Mouse (Mus musculus): ENCODE data around the gene Six1. TPM values are rescaled to one million over a fixed set of nuclear protein-coding genes. Genes with fewer than 3 reads are reported as not detected.

The Six1 gene
- polyA plus RNA-seq, 1 experiment from 2014 or later: not detected

- WGBS: 2% methylated on average over 19 of the region's 19 CpGs
- no peak overlapping the region for H3K27ac ChIP-seq (ENCODE audit: low read length)
- no peak overlapping the region for H3K4me3 ChIP-seq (ENCODE audit: low read depth, low read length)
- H3K9ac ChIP-seq (replicated peaks; ENCODE audit: low read depth, low read length): no peak overlapping the region
- no peaks in the 10 kb centered on the region for H3K9me3 ChIP-seq (ENCODE audit: control insufficient read depth, low read depth, low read length)
- H3K4me1 ChIP-seq (ENCODE audit: control insufficient read depth, insufficient read depth, low read length): no peaks in the 10 kb centered on the region
- H3K4me2 ChIP-seq (replicated peaks; ENCODE audit: low read depth, low read length): no peak overlapping the region
- no peaks in the 10 kb centered on the region for H3K36me3 ChIP-seq (ENCODE audit: control insufficient read depth, insufficient read depth, low read length)
- peaks cover 75% of the 10 kb centered on the region for H3K27me3 ChIP-seq (ENCODE audit: control insufficient read depth, insufficient read depth, low read length)
- ATAC-seq (ENCODE audit: insufficient number of reproducible peaks, insufficient read depth, low FRiP score, low read depth): no peak
Observed at GRCm38 (mm10) chr12:73052036-73052650, 1.5 kb downstream of the Six1 start.

- Histone ChIP-seq H3K9me3 (ENCODE audit: control insufficient read depth, low read depth, low read length) (no peaks in the 10 kb centered on the region), H3K4me3 (ENCODE audit: low read depth, low read length) (no peak overlapping the region), H3K27me3 (ENCODE audit: control insufficient read depth, insufficient read depth, low read length) (peaks cover 76% of the 10 kb centered on the region), H3K36me3 (ENCODE audit: control insufficient read depth, insufficient read depth, low read length) (no peaks in the 10 kb centered on the region), H3K9ac (replicated peaks; ENCODE audit: low read depth, low read length) (no peak overlapping the region), H3K4me2 (replicated peaks; ENCODE audit: low read depth, low read length) (no peak overlapping the region), H3K27ac (ENCODE audit: low read length) (no peak overlapping the region), H3K4me1 (ENCODE audit: control insufficient read depth, insufficient read depth, low read length) (no peaks in the 10 kb centered on the region)
- no peak for ATAC-seq (ENCODE audit: insufficient number of reproducible peaks, insufficient read depth, low FRiP score, low read depth)
- WGBS: 2% methylated on average over 15 of the region's 15 CpGs
Observed at GRCm38 (mm10) chr12:73050811-73051580, 2.7 kb downstream of the Six1 start.

DNA sequence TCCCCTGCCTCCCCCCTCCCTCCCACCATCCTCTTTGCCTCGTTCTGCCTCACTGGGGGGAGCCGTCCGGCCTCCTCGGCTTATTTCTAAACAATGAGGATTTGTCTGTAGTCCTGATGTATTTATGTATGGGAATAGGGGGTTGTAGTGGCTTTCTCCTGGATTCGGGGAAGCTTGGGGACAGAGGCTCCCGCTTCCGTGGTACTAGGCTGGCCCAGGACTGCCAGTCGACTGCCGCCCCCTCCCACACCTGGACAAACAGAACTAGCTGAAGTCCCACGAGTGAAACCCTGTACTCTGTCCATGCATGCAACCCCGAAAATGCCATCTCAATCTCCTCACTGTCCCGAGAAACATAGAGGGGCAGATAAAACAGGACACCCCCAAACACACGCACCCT is 3.4 kb downstream of the Six1 start:
- no peak overlapping the region for H3K27ac ChIP-seq (ENCODE audit: low read length)
- no peak overlapping the region for H3K9ac ChIP-seq (replicated peaks; ENCODE audit: low read depth, low read length)
- no peak overlapping the region for H3K4me2 ChIP-seq (replicated peaks; ENCODE audit: low read depth, low read length)
- under 1% methylated on average over 13 of the region's 13 CpGs for WGBS
- no peak overlapping the region for H3K4me3 ChIP-seq (ENCODE audit: low read depth, low read length)
- H3K36me3 ChIP-seq (ENCODE audit: control insufficient read depth, insufficient read depth, low read length): no peaks in the 10 kb centered on the region
- H3K9me3 ChIP-seq (ENCODE audit: control insufficient read depth, low read depth, low read length): no peaks in the 10 kb centered on the region
- H3K27me3 ChIP-seq (ENCODE audit: control insufficient read depth, insufficient read depth, low read length): peaks cover 76% of the 10 kb centered on the region
- ATAC-seq (ENCODE audit: insufficient number of reproducible peaks, insufficient read depth, low FRiP score, low read depth): no peak
- H3K4me1 ChIP-seq (ENCODE audit: control insufficient read depth, insufficient read depth, low read length): 0 out of 2 replicates have a peak, but pooled peaks cover 3% of the 10 kb centered on the region

DNA sequence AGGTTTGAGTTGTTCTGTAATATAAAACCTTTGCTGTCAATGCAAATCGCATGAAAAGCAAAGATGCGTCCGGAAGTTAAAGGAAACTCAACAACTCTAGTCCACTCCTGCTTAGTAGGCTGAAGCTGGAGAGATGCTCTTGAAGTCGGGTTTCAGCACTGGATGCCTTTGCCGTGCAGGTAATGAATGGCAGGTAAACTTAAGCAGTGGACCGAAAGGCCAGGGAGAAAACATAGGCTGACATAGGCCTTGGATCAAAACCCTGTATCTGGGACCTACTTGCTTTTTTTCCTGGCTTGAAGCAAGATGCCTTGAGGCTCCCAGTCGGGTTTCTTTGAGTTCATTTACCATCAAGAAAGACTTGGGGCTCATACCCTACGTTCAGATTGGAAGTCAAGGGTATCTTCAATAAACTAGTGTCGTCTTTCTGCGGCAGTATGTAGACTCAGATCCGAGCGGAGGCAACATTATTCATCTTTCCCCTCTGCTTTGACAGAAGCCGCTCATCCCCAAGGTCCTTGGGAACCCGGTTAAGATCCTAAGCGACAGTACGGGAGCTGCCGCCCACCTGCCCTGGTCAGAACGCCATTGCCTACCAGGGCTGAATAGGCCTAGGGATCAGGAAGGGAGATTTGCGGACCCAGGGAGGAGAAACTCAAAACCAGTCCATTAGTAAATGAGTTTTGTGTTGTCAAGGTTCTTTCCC is 4.0 kb downstream of the Six1 start:
- peaks cover 70% of the 10 kb centered on the region for H3K27me3 ChIP-seq (ENCODE audit: control insufficient read depth, insufficient read depth, low read length)
- no peak for ATAC-seq (ENCODE audit: insufficient number of reproducible peaks, insufficient read depth, low FRiP score, low read depth)
- no peak overlapping the region for H3K9ac ChIP-seq (replicated peaks; ENCODE audit: low read depth, low read length)
- H3K4me1 ChIP-seq (ENCODE audit: control insufficient read depth, insufficient read depth, low read length): 0 out of 2 replicates have a peak, but pooled peaks cover 4% of the 10 kb centered on the region
- no peaks in the 10 kb centered on the region for H3K36me3 ChIP-seq (ENCODE audit: control insufficient read depth, insufficient read depth, low read length)
- H3K4me3 ChIP-seq (ENCODE audit: low read depth, low read length): no peak overlapping the region
- no peak overlapping the region for H3K27ac ChIP-seq (ENCODE audit: low read length)
- H3K9me3 ChIP-seq (ENCODE audit: control insufficient read depth, low read depth, low read length): no peaks in the 10 kb centered on the region
- no peak overlapping the region for H3K4me2 ChIP-seq (replicated peaks; ENCODE audit: low read depth, low read length)
- WGBS: 2% methylated on average over 19 of the region's 19 CpGs

DNA sequence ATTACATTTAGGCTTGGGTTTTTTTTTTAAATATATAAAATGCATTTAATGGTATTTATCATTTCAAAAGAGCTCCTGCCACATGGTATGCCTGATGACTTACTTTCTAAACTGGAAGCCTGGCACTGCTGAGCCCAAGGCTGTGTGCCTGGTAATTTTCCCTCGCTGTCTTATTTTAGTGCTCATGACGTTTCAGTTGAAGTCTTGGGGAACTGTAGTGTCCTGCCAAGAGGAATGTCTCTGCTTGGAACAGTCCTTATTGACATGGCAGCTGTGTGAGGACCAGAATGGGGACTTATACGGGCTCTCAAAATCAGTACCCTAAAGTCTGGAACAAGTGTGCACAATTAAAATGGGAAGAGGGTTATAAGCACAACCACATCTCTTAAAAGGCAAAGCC is 5.2 kb downstream of the Six1 start:
- H3K27ac ChIP-seq (ENCODE audit: low read length): no peak overlapping the region
- H3K4me1 ChIP-seq (ENCODE audit: control insufficient read depth, insufficient read depth, low read length): 0 out of 2 replicates have a peak, but pooled peaks cover 4% of the 10 kb centered on the region

DNA sequence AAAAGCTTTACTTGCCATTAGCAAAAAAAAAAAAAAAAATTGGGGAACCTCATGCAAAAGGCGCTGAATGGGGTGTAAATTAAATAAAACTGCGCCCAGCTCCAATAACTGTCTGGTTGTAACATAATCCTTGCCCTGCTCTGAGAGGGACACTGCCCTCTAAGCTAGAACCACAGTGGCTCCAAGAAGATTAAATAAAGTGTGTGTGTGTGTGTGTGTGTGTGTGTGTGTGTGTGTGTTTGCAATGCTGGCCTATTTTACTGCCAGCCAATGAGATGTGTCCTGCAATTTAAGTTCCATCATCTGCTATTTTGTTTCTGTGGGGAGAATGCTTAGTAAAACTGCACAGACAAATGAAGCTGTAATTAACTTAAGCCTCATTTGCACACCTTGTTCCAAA is 6.1 kb downstream of the Six1 start:
- H3K9ac ChIP-seq (replicated peaks; ENCODE audit: low read depth, low read length): no peak overlapping the region
- WGBS: 6% methylated on average over 2 of the region's 2 CpGs

More for the DNA sequence above, 5.2 kb downstream of the Six1 start:
- no peak overlapping the region for H3K9ac ChIP-seq (replicated peaks; ENCODE audit: low read depth, low read length)
- peaks cover 66% of the 10 kb centered on the region for H3K27me3 ChIP-seq (ENCODE audit: control insufficient read depth, insufficient read depth, low read length)
- H3K36me3 ChIP-seq (ENCODE audit: control insufficient read depth, insufficient read depth, low read length): no peaks in the 10 kb centered on the region
- WGBS: 2% methylated on average over 3 of the region's 3 CpGs
- H3K4me3 ChIP-seq (ENCODE audit: low read depth, low read length): no peak overlapping the region
- ATAC-seq (ENCODE audit: insufficient number of reproducible peaks, insufficient read depth, low FRiP score, low read depth): no peak
- no peak overlapping the region for H3K4me2 ChIP-seq (replicated peaks; ENCODE audit: low read depth, low read length)
- H3K9me3 ChIP-seq (ENCODE audit: control insufficient read depth, low read depth, low read length): no peaks in the 10 kb centered on the region

GRCm38 (mm10) chr12:73046607-73047180 is 7.0 kb downstream of the Six1 start:
- H3K4me3 ChIP-seq (ENCODE audit: low read depth, low read length): peak overlapping the region; percentile 30
- no peaks in the 10 kb centered on the region for H3K9me3 ChIP-seq (ENCODE audit: control insufficient read depth, low read depth, low read length)
- H3K4me2 ChIP-seq (replicated peaks; ENCODE audit: low read depth, low read length): peak overlapping the region; percentile 55
- 0 out of 2 replicates have a peak, but pooled peaks cover 4% of the 10 kb centered on the region for H3K4me1 ChIP-seq (ENCODE audit: control insufficient read depth, insufficient read depth, low read length)
- WGBS: under 1% methylated on average over 38 of the region's 38 CpGs
- peaks cover 59% of the 10 kb centered on the region for H3K27me3 ChIP-seq (ENCODE audit: control insufficient read depth, insufficient read depth, low read length)
- no peak overlapping the region for H3K27ac ChIP-seq (ENCODE audit: low read length)
- peak; percentile 82 for ATAC-seq (ENCODE audit: insufficient number of reproducible peaks, insufficient read depth, low FRiP score, low read depth)
- H3K36me3 ChIP-seq (ENCODE audit: control insufficient read depth, insufficient read depth, low read length): no peaks in the 10 kb centered on the region
- no peak overlapping the region for H3K9ac ChIP-seq (replicated peaks; ENCODE audit: low read depth, low read length)

More for the DNA sequence above, 6.1 kb downstream of the Six1 start:
- Histone ChIP-seq H3K4me1 (ENCODE audit: control insufficient read depth, insufficient read depth, low read length) (0 out of 2 replicates have a peak, but pooled peaks cover 4% of the 10 kb centered on the region), H3K4me2 (replicated peaks; ENCODE audit: low read depth, low read length) (no peak overlapping the region), H3K9me3 (ENCODE audit: control insufficient read depth, low read depth, low read length) (no peaks in the 10 kb centered on the region), H3K27me3 (ENCODE audit: control insufficient read depth, insufficient read depth, low read length) (peaks cover 61% of the 10 kb centered on the region), H3K4me3 (ENCODE audit: low read depth, low read length) (no peak overlapping the region), H3K27ac (ENCODE audit: low read length) (no peak overlapping the region), H3K36me3 (ENCODE audit: control insufficient read depth, insufficient read depth, low read length) (no peaks in the 10 kb centered on the region)
- ATAC-seq (ENCODE audit: insufficient number of reproducible peaks, insufficient read depth, low FRiP score, low read depth): no peak
